14 mouse cellular contexts compared by ENCODE assay signal in genomic region chr2:93783926-93784539, GRCm38 (mm10). TPM values are rescaled to one million over a fixed set of nuclear protein-coding genes. Genes with fewer than 3 reads are reported as not detected.
DNase-seq lines count a peak whose midpoint lies in the region; ATAC-seq and TF ChIP-seq lines count a peak whose summit lies in the region.
"Had no signal": no experiment of that assay in that cellular context is flagged by ENCODE, and none has a peak within 500 bp of the region (broad histone marks: within the 10 kb centered on the region; RNA-seq: fewer than 3 reads in every experiment).

No protein-coding gene starts in this region.

- peaks cover 12% of the 10 kb centered on the region; the same call in 1 of the 2 replicates for H3K36me3 ChIP-seq in heart, embryonic 15.5 days

- no peak for DNase-seq in heart, postnatal 36 days
- DNase-seq in Muller cell, postnatal 12 days (ENCODE audit: inconsistent ontology term), result peak; percentile 16
- DNase-seq in brain, embryonic 14.5 days (ENCODE audit: low read depth), result peak; percentile 29
- peak; percentile 41 to 65 for DNase-seq in cerebellum, postnatal 14 days
- DNase-seq in testis, postnatal 10 days (ENCODE audit: low spot score), result no peak
- DNase-seq in lung, postnatal 10 days, result no peak
- DNase-seq: heart, adult 18-20 months; kidney, adult 18-20 months; kidney, postnatal 10 days; thymus, adult 18-20 months had no signal

- no peak for TF ChIP-seq POLR2A in brain, embryonic 14.5 days (IDR thresholded peaks at IDR 0.05; ENCODE audit: borderline replicate concordance, extremely low read depth, insufficient read depth, insufficient read length, poor library complexity, severe bottlenecking)

- H3K9me3 ChIP-seq in heart, embryonic 15.5 days (replicated peaks), result no peaks in the 10 kb centered on the region
- H3K9me3 ChIP-seq: limb, embryonic 13.5 days had no signal

- no peaks in the 10 kb centered on the region for H3K27me3 ChIP-seq in heart, embryonic 15.5 days

- peaks cover 13% of the 10 kb centered on the region for H3K4me1 ChIP-seq in heart, embryonic 15.5 days (replicated peaks)

- no peak for ATAC-seq in heart, embryonic 15.5 days (replicated peaks; ENCODE audit: insufficient number of reproducible peaks, insufficient read depth, low FRiP score, low read depth)

- H3K4me3 ChIP-seq in heart, embryonic 15.5 days, result no peak overlapping the region
- H3K4me3 ChIP-seq: left cerebral cortex, adult 2 months; limb, embryonic 13.5 days had no signal

- no peak for TF ChIP-seq CTCF in brain, embryonic 14.5 days (IDR thresholded peaks at IDR 0.05; ENCODE audit: borderline replicate concordance, extremely low read depth, insufficient read depth, insufficient read length)

- WGBS in heart, embryonic 15.5 days, result 69% methylated on average over 9 of the region's 9 CpGs

- 0 out of 2 replicates have a peak overlapping the region, but pooled peaks have one; percentile 4 for H3K9ac ChIP-seq in heart, embryonic 15.5 days
- H3K9ac ChIP-seq: limb, embryonic 13.5 days; liver, embryonic 14.5 days had no signal

- intact Hi-C loops in heart, postnatal 36 days (cut with DNase I), result loop anchor here (5.0 kb wide), 1 partner anchor 82 kb away; no protein-coding TSS in a partner anchor

- H3K27ac ChIP-seq in heart, embryonic 15.5 days, result no peak overlapping the region
- H3K27ac ChIP-seq: limb, embryonic 13.5 days; liver, embryonic 14.5 days had no signal

- no peak overlapping the region for H3K4me2 ChIP-seq in heart, embryonic 15.5 days
- H3K4me2 ChIP-seq: limb, embryonic 13.5 days had no signal

RNA-seq across cellular contexts. Expression of gene Ext2, which starts 38.3 kb away (rescaled TPM):
- 57.6 and 83.1 TPM in 2 replicates for polyA plus RNA-seq in heart, embryonic 15.5 days (2015; fragmentation: Nextera tagmentation; extraction: Ambion mirVana)
- total RNA-seq in heart, postnatal 36 days (2021), result 10 to 100 TPM; 40.4 to 44.1 TPM
- 36.3 and 49.9 TPM in 2 replicates for polyA plus RNA-seq in brain, embryonic 14.5 days (2012; rRNA removed)

Comparison
In these comparisons a context has a peak if more than half of its experiments do, and no peak if none do; other contexts are left out.
1. DNase-seq: peak in Muller cell, postnatal 12 days (single experiment), brain, embryonic 14.5 days (single experiment) and cerebellum, postnatal 14 days (2 of 2); none in heart, postnatal 36 days (0 of 2), testis, postnatal 10 days (single experiment) and lung, postnatal 10 days (single experiment).